Mouse (Mus musculus): ENCODE results near the gene Cacna1d. TPM values are rescaled to one million over a fixed set of nuclear protein-coding genes. Genes with fewer than 3 reads are reported as not detected.

Gene Cacna1d
- polyA plus RNA-seq, 1 experiment from 2014 or later, result 1.5 TPM

- no peak for TF ChIP-seq CTCF (IDR thresholded peaks at IDR 0.05; ENCODE audit: low read depth)
- Histone ChIP-seq H3K27me3 (replicated peaks; ENCODE audit: control insufficient read depth, insufficient read depth, low read length) (no peaks in the 10 kb centered on the region), H3K4me3 (ENCODE audit: low read depth, low read length) (no peak overlapping the region), H3K36me3 (ENCODE audit: control insufficient read depth, insufficient read depth) (no peaks in the 10 kb centered on the region), H3K4me2 (replicated peaks; ENCODE audit: low read depth) (no peak overlapping the region), H3K4me1 (replicated peaks; ENCODE audit: control insufficient read depth, insufficient read depth, low read length) (no peaks in the 10 kb centered on the region), H3K9ac (ENCODE audit: low read depth, low read length) (no peak overlapping the region), H3K27ac (ENCODE audit: low read depth, low read length) (no peak overlapping the region), H3K9me3 (ENCODE audit: control insufficient read depth) (no peaks in the 10 kb centered on the region)
- no peak for ATAC-seq
- WGBS, result 68% methylated on average over 7 of the region's 7 CpGs
Observed at GRCm38 (mm10) chr14:30327452-30327851, 163.8 kb downstream of the Cacna1d start.

- Histone ChIP-seq H3K36me3 (ENCODE audit: control insufficient read depth, insufficient read depth) (no peaks in the 10 kb centered on the region), H3K4me2 (replicated peaks; ENCODE audit: low read depth) (no peak overlapping the region), H3K27ac (ENCODE audit: low read depth, low read length) (no peak overlapping the region), H3K4me1 (replicated peaks; ENCODE audit: control insufficient read depth, insufficient read depth, low read length) (no peaks in the 10 kb centered on the region), H3K4me3 (ENCODE audit: low read depth, low read length) (no peak overlapping the region), H3K9me3 (ENCODE audit: control insufficient read depth) (no peaks in the 10 kb centered on the region), H3K27me3 (replicated peaks; ENCODE audit: control insufficient read depth, insufficient read depth, low read length) (no peaks in the 10 kb centered on the region), H3K9ac (ENCODE audit: low read depth, low read length) (no peak overlapping the region)
- TF ChIP-seq CTCF (IDR thresholded peaks at IDR 0.05; ENCODE audit: low read depth), result no peak
- WGBS, result 62% methylated on average over 8 of the region's 8 CpGs
- ATAC-seq, result no peak
Observed at GRCm38 (mm10) chr14:30327051-30327450, 164.2 kb downstream of the Cacna1d start.

DNA sequence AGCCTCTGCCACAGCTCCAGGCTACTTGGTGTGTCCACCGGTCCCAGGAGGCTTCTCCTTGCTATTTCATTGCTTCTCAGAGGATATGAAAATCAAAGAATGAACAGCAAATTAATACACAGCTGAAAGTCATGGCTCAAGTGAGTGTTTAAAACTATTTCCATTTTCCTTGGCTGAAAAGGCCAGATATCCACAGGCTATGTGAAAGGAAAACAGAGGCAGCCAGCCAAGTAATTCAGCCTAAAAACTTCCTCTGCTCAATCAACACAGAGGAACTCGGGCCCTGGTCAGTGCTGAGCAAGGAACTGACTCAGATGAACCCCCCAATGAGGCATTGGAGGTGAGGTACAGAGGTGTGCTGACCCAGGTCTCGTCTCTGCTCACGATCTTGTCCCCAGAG is 165.0 kb downstream of the Cacna1d start:
- Histone ChIP-seq H3K9me3 (ENCODE audit: control insufficient read depth) (no peaks in the 10 kb centered on the region), H3K27ac (ENCODE audit: low read depth, low read length) (no peak overlapping the region), H3K9ac (ENCODE audit: low read depth, low read length) (no peak overlapping the region), H3K27me3 (replicated peaks; ENCODE audit: control insufficient read depth, insufficient read depth, low read length) (no peaks in the 10 kb centered on the region), H3K4me2 (replicated peaks; ENCODE audit: low read depth) (no peak overlapping the region), H3K4me1 (replicated peaks; ENCODE audit: control insufficient read depth, insufficient read depth, low read length) (no peaks in the 10 kb centered on the region), H3K36me3 (ENCODE audit: control insufficient read depth, insufficient read depth) (no peaks in the 10 kb centered on the region), H3K4me3 (ENCODE audit: low read depth, low read length) (no peak overlapping the region)
- no peak for ATAC-seq
- 63% methylated on average over 4 of the region's 4 CpGs for WGBS
- TF ChIP-seq CTCF (IDR thresholded peaks at IDR 0.05; ENCODE audit: low read depth), result no peak

DNA sequence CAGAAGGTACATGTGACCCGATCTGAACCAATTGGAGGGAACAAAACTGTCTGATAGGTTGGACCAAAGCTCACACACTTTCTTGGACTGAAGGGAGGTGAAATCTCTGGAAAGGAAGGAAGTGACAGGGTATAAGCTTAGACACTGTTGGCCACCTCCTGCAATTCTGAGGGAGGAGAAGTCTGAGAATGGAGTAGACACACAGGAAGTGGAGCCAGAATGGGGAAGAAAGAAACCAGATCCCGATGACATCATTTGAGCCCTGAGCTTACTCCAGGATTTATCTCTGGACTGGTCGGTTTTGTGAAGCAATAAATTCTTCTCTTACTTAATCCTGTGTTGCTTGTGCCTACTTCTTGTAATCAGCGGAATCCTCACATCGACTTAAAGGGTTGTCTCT is 166.3 kb downstream of the Cacna1d start:
- no peak for ATAC-seq
- Histone ChIP-seq H3K36me3 (ENCODE audit: control insufficient read depth, insufficient read depth) (no peaks in the 10 kb centered on the region), H3K27me3 (replicated peaks; ENCODE audit: control insufficient read depth, insufficient read depth, low read length) (no peaks in the 10 kb centered on the region), H3K9ac (ENCODE audit: low read depth, low read length) (no peak overlapping the region), H3K27ac (ENCODE audit: low read depth, low read length) (no peak overlapping the region), H3K4me1 (replicated peaks; ENCODE audit: control insufficient read depth, insufficient read depth, low read length) (no peaks in the 10 kb centered on the region), H3K4me2 (replicated peaks; ENCODE audit: low read depth) (no peak overlapping the region), H3K4me3 (ENCODE audit: low read depth, low read length) (no peak overlapping the region), H3K9me3 (ENCODE audit: control insufficient read depth) (no peaks in the 10 kb centered on the region)
- 59% methylated on average over 5 of the region's 5 CpGs for WGBS
- no peak for TF ChIP-seq CTCF (IDR thresholded peaks at IDR 0.05; ENCODE audit: low read depth)

DNA sequence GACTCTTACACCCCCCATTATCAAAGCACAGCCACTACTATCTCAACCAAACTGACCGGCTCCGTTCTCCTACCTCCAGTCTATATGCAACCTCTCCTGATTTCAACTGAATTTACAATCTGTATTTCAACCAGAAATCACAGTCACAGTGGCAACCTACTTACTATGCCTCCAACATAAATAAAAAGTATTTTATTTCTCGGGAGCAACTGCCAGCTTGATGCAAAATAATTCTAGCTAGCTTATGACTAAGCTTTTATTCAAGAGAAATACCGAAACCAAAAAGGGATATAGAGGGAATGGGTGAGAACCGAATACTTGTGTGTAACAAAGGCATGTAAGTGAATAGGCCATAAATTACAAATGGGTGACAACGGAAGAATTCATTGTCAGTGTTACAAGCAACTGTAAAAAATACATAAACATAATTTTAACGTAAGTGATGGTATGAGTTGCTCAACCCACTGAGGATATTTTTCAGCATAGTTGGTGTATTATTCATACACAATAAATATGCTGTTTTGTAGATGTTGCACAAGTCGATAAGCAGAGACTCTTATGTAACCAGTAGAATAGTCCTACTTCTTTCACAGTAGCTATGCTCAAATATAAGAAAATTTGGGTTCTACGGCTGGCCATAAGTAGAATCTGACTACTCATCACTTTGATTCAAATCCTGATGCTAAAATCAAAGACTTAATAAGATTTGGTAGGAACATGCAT is 172.4 kb downstream of the Cacna1d start:
- Histone ChIP-seq H3K4me2 (replicated peaks; ENCODE audit: low read depth) (no peak overlapping the region), H3K27me3 (replicated peaks; ENCODE audit: control insufficient read depth, insufficient read depth, low read length) (no peaks in the 10 kb centered on the region), H3K9ac (ENCODE audit: low read depth, low read length) (no peak overlapping the region), H3K9me3 (ENCODE audit: control insufficient read depth) (no peaks in the 10 kb centered on the region), H3K36me3 (ENCODE audit: control insufficient read depth, insufficient read depth) (no peaks in the 10 kb centered on the region), H3K4me1 (replicated peaks; ENCODE audit: control insufficient read depth, insufficient read depth, low read length) (no peaks in the 10 kb centered on the region), H3K27ac (ENCODE audit: low read depth, low read length) (no peak overlapping the region), H3K4me3 (ENCODE audit: low read depth, low read length) (no peak overlapping the region)
- TF ChIP-seq CTCF (IDR thresholded peaks at IDR 0.05; ENCODE audit: low read depth), result no peak
- 84% methylated on average over 9 of the region's 9 CpGs for WGBS
- ATAC-seq, result no peak

DNA sequence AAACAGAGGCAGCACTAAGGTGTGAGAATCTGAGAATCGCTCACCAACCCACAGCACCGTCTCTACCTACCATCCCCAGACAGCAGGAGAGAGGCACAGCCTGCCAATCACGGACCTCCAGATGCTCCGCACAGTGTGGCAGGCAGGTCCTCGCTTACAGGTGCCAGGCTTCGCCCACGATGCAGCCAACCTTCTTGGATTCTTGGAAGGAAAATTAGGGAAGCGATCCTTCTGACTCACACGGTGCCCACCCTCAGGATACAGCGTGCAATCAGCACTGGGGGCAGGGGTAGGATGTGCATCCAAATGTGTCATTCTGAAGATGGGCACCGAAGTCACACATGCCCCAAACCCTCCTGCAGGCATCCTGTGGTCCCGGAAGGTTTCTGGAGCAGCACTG is 173.0 kb downstream of the Cacna1d start:
- Histone ChIP-seq H3K36me3 (ENCODE audit: control insufficient read depth, insufficient read depth) (no peaks in the 10 kb centered on the region), H3K4me2 (replicated peaks; ENCODE audit: low read depth) (no peak overlapping the region), H3K4me1 (replicated peaks; ENCODE audit: control insufficient read depth, insufficient read depth, low read length) (no peaks in the 10 kb centered on the region), H3K27me3 (replicated peaks; ENCODE audit: control insufficient read depth, insufficient read depth, low read length) (no peaks in the 10 kb centered on the region), H3K4me3 (ENCODE audit: low read depth, low read length) (no peak overlapping the region), H3K9me3 (ENCODE audit: control insufficient read depth) (no peaks in the 10 kb centered on the region), H3K9ac (ENCODE audit: low read depth, low read length) (no peak overlapping the region), H3K27ac (ENCODE audit: low read depth, low read length) (no peak overlapping the region)
- no peak for ATAC-seq
- 91% methylated on average over 12 of the region's 12 CpGs for WGBS
- TF ChIP-seq CTCF (IDR thresholded peaks at IDR 0.05; ENCODE audit: low read depth), result no peak

Measured in intestine, postnatal 0 days (tissue).